Mouse (Mus musculus) Patski (cell line): ENCODE data around the gene Mrtfa. TPM values are rescaled to one million over a fixed set of nuclear protein-coding genes. Genes with fewer than 3 reads are reported as not detected.

Source experiments
- ATAC-seq: fragments of 100-300 bp; one replicate; pipeline ENCODE4 v1.8.0; 2021
- CTCF ChIA-PET: fragments of 350-600 bp; sonication (Branson Sonifier 250); formaldehyde crosslinking; loops from one replicate; lab custom pipeline; 2022; ENCODE audit warnings: inconsistent platforms; lab: Charles Lee
- POLR2A ChIA-PET: fragments of 350-600 bp; sonication (Branson Sonifier 250); formaldehyde crosslinking; loops from one replicate; lab custom pipeline; 2022; ENCODE audit warnings: antibody characterized with exemption, inconsistent platforms; lab: Charles Lee
- DNase-seq: peaks from one replicate; pipeline ENCODE4 v3.0.0-alpha.2; 2011; ENCODE audit warnings: low read depth, low spot score
- H3K27me3 ChIP-seq: fragments of 371-371 bp; one replicate; pipeline ENCODE4 v1.5.1; 2021
- CTCF ChIP-seq: fragments of 100-300 bp; IDR thresholded peaks from one replicate; pipeline ENCODE4 v1.5.1; 2021
- in situ Hi-C: fragments of 300-500 bp; cut with MboI; formaldehyde crosslinking; loops from 3 replicates; pipeline ENCODE4 v1.11.1; 2018; ENCODE audit warnings: low pct_unique_long_range_greater_than_20kb, mixed read lengths
- polyA plus RNA-seq: library from polyadenylated mRNA; unstranded; gene quantifications from one replicate; pipeline ENCODE4 v1.2.3, GENCODE M21; 2021

The Mrtfa gene
- polyA plus RNA-seq, 1 experiment from 2014 or later: 48.0 TPM

- CTCF ChIA-PET: interaction anchor here (1.0 kb wide), 1 partner anchor 17 kb away, joined by 4 read pairs; no protein-coding TSS in a partner anchor
- TF ChIP-seq CTCF: no peak
- in situ Hi-C loops: no loop called here
- H3K27me3 ChIP-seq: no peaks in the 10 kb centered on the region
- POLR2A ChIA-PET: no interaction called here
- ATAC-seq: no peak
- DNase-seq: no peak
These were observed 144.5 kb downstream of the Mrtfa start for GRCm38 (mm10) chr15:81046061-81046460.

GRCm38 (mm10) chr15:81045336-81045735 is 145.2 kb downstream of the Mrtfa start:
- ChIA-PET POLR2A (no interaction called here), CTCF (interaction anchor here (1.0 kb wide), 1 partner anchor 18 kb away, joined by 4 read pairs; no protein-coding TSS in a partner anchor)
- ATAC-seq (no peak), DNase-seq (no peak)
- in situ Hi-C loops: no loop called here
- no peak for TF ChIP-seq CTCF
- no peaks in the 10 kb centered on the region for H3K27me3 ChIP-seq

GRCm38 (mm10) chr15:81044446-81044845 is 146.1 kb downstream of the Mrtfa start:
- CTCF ChIA-PET: no interaction called here
- no peak for TF ChIP-seq CTCF
- no peak for DNase-seq
- H3K27me3 ChIP-seq: no peaks in the 10 kb centered on the region
- POLR2A ChIA-PET: no interaction called here
- no peak for ATAC-seq
- in situ Hi-C loops: no loop called here

- ATAC-seq (no peak), DNase-seq (peak; percentile 17)
- ChIA-PET POLR2A (interaction anchor here (1.1 to 1.3 kb wide), 2 partner anchors 10 to 15 kb away, joined by 5 read pairs; no protein-coding TSS in a partner anchor), CTCF (interaction anchor here (1.8 to 2.9 kb wide), 2 partner anchors 10 to 21 kb away, joined by 9 to 23 read pairs; no protein-coding TSS in a partner anchor)
- in situ Hi-C loops: no loop called here
- no peaks in the 10 kb centered on the region for H3K27me3 ChIP-seq
- TF ChIP-seq CTCF: peak; percentile 76
These were observed 148.2 kb downstream of the Mrtfa start for GRCm38 (mm10) chr15:81042276-81042931.

GRCm38 (mm10) chr15:81041767-81042166 is 148.8 kb downstream of the Mrtfa start:
- no peak for TF ChIP-seq CTCF
- DNase-seq: no peak
- no peak for ATAC-seq
- H3K27me3 ChIP-seq: no peaks in the 10 kb centered on the region
- in situ Hi-C loops: no loop called here
- ChIA-PET POLR2A (interaction anchor here (1.1 kb wide), 1 partner anchor 15 kb away, joined by 5 read pairs; no protein-coding TSS in a partner anchor), CTCF (interaction anchor here (1.8 to 2.9 kb wide), 2 partner anchors 9 to 22 kb away, joined by 9 to 23 read pairs; no protein-coding TSS in a partner anchor)

GRCm38 (mm10) chr15:81038419-81038818 is 152.1 kb downstream of the Mrtfa start:
- POLR2A ChIA-PET: no interaction called here
- CTCF ChIA-PET: interaction anchor here (1.1 kb wide), 1 partner anchor 11 kb away, joined by 3 read pairs; no protein-coding TSS in a partner anchor
- H3K27me3 ChIP-seq: no peaks in the 10 kb centered on the region
- DNase-seq (no peak), ATAC-seq (no peak)
- in situ Hi-C loops: no loop called here
- no peak for TF ChIP-seq CTCF

- DNase-seq (no peak), ATAC-seq (no peak)
- POLR2A ChIA-PET: interaction anchor here (0.6 kb wide), 1 partner anchor 52 kb away, joined by 3 read pairs; no protein-coding TSS in a partner anchor
- CTCF ChIA-PET: interaction anchor here (1.4 kb wide), 1 partner anchor 28 kb away, joined by 3 read pairs; no protein-coding TSS in a partner anchor
- no peaks in the 10 kb centered on the region for H3K27me3 ChIP-seq
- in situ Hi-C loops: no loop called here
- TF ChIP-seq CTCF: no peak
These were observed 155.0 kb downstream of the Mrtfa start for GRCm38 (mm10) chr15:81035417-81036162.

- in situ Hi-C loops: no loop called here
- ATAC-seq: no peak
- TF ChIP-seq CTCF: no peak
- ChIA-PET POLR2A (no interaction called here), CTCF (interaction anchor here (1.1 to 3.6 kb wide), 3 partner anchors 8 to 29 kb away, joined by 3 to 23 read pairs (median 5); no protein-coding TSS in a partner anchor)
- no peaks in the 10 kb centered on the region for H3K27me3 ChIP-seq
- no peak for DNase-seq
These were observed 156.4 kb downstream of the Mrtfa start for GRCm38 (mm10) chr15:81034119-81034518.

- no peak for TF ChIP-seq CTCF
- POLR2A ChIA-PET: interaction anchor here (0.7 to 1.6 kb wide), 3 partner anchors 10 to 24 kb away, joined by 3 to 7 read pairs (median 5); no protein-coding TSS in a partner anchor
- in situ Hi-C loops: no loop called here
These were observed 157.5 kb downstream of the Mrtfa start for GRCm38 (mm10) chr15:81032941-81033629.

GRCm38 (mm10) chr15:81031611-81032010 is 158.9 kb downstream of the Mrtfa start:
- no peak for TF ChIP-seq CTCF
- in situ Hi-C loops: no loop called here
- ATAC-seq (no peak), DNase-seq (no peak)
- no peaks in the 10 kb centered on the region for H3K27me3 ChIP-seq
- POLR2A ChIA-PET: interaction anchor here (0.7 to 1.0 kb wide), 2 partner anchors 29 to 32 kb away, joined by 3 to 4 read pairs; no protein-coding TSS in a partner anchor
- CTCF ChIA-PET: interaction anchor here (1.0 to 3.6 kb wide), 3 partner anchors 11 to 32 kb away, joined by 3 to 23 read pairs (median 7); no protein-coding TSS in a partner anchor

More at GRCm38 (mm10) chr15:81032941-81033629, 157.5 kb downstream of the Mrtfa start:
- DNase-seq: peak; percentile 87
- ATAC-seq: peak; percentile 87
- no peaks in the 10 kb centered on the region for H3K27me3 ChIP-seq
- CTCF ChIA-PET: interaction anchor here (1.6 to 3.6 kb wide), 3 partner anchors 9 to 30 kb away, joined by 6 to 23 read pairs (median 7); no protein-coding TSS in a partner anchor
